Mouse (Mus musculus): ENCODE data around the gene Fam19a2. TPM values are rescaled to one million over a fixed set of nuclear protein-coding genes. Genes with fewer than 3 reads are reported as not detected.
A peak's percentile ranks its signal among the peaks of the same experiment; 100 is the strongest.

Fam19a2 gene
- total RNA-seq, 2 experiments from 2014 or later: 68.7 to 70.7 TPM

DNA sequence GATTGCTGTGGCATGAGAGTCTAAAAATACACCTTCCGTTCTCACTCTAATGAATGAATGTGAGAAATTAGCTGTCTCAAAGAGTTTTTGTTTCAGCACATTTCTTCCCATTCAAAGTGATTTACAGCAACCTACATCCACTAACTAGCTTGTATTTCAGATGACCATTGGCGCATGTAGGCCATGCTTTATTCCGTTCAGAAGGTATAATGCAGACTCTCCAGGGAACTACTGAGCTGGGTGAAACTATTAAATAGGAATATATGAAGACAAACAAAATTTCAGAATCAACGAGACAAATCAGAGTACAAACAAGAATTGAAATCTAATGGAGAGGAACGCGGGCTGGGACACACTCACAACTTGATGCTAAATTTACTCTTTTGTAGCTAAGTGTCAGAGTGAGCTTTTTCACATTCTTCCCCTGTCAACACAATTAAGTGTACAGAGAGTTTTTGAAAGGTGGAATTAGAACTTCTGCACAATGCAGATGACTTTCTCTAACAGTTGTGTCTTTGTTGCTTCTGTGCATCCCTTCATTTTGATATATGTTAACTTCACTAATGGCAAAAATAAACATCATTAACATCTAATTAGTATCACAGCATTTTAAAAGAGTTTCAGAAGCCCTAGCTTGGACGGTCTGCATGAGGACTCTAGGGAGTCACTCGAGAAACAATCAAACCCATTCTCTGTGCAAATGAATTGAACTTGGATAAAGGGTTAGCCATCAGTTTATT is 428.6 kb downstream of the Fam19a2 start:
- Histone ChIP-seq H3K27ac (no peak overlapping the region), H3K4me3 (no peak overlapping the region)
- no peak for DNase-seq (ENCODE audit: extremely low spot score in 1 of 2, low spot score in 2 of 2)
- intact Hi-C loops (cut with DNase I): no loop called here
- no peak for TF ChIP-seq CTCF (IDR thresholded peaks at IDR 0.05)

DNA sequence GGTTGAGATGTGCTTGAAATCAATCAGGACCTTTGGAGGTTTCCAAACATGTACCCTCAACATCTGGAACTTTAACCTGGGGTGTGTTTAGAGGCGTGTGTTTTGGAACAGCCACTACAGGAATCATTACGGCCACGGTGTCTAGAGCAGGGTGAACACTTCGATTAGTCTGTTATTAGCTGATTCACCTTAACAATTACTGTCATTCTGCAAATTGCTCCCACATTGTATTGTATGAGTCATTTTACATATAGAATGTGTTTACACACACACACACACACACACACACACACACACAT is 429.1 kb downstream of the Fam19a2 start:
- Histone ChIP-seq H3K4me3 (no peak overlapping the region), H3K27ac (no peak overlapping the region)
- TF ChIP-seq CTCF (IDR thresholded peaks at IDR 0.05): no peak
- intact Hi-C loops (cut with DNase I): no loop called here
- DNase-seq (ENCODE audit: extremely low spot score in 1 of 2, low spot score in 2 of 2): no peak

GRCm38 (mm10) chr10:123702595-123702994 is 438.8 kb downstream of the Fam19a2 start:
- no peak overlapping the region for H3K4me3 ChIP-seq
- TF ChIP-seq CTCF (IDR thresholded peaks at IDR 0.05): no peak
- intact Hi-C loops (cut with DNase I): no loop called here
- no peak overlapping the region for H3K27ac ChIP-seq
- DNase-seq (ENCODE audit: extremely low spot score in 1 of 2, low spot score in 2 of 2): no peak

DNA sequence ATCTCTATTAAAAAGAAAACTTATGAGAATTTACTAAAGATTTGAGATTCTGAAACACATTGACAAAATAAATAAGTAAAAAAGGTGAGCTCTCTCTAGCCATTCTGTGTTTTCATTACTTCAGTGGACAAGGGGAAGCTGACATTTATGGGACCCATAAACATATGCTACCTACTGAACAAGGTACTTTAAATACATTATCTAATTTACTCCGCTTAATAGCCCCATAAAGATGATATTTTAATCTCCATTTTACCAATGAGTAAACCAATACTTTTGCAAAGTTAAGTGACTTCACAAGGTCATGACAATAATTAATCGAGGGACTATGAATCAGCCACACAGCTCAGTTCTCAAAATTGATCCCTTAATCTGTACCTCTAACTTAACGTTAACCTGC is 443.2 kb downstream of the Fam19a2 start:
- H3K27ac ChIP-seq: no peak overlapping the region
- TF ChIP-seq CTCF (IDR thresholded peaks at IDR 0.05): no peak
- intact Hi-C loops (cut with DNase I): no loop called here
- no peak overlapping the region for H3K4me3 ChIP-seq
- DNase-seq (ENCODE audit: extremely low spot score in 1 of 2, low spot score in 2 of 2): no peak

DNA sequence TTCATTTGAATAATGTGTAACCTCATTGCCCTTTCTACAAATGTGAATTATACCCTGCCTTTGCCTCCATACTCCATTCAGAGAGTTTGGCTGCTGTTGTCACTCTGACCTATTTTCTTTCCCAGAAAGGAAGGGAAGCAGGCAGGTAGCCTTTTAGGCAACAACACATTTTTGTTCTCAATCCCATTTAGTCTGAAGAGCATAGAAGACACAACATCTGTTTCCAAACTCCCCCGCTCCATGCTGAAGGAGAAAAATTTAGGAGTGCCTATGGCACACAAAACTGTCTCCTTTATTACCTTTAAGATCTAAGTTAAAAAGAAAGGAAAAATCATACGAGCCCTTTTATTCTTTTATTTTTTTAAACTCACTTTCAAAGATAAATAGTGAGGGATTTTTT is 446.9 kb downstream of the Fam19a2 start:
- peak overlapping the region; percentile 30; the same call in 1 of the 2 replicates for H3K27ac ChIP-seq
- intact Hi-C loops (cut with DNase I): no loop called here
- H3K4me3 ChIP-seq: no peak overlapping the region
- TF ChIP-seq CTCF (IDR thresholded peaks at IDR 0.05): no peak
- peak in 1 of 2 experiments; percentile 17 for DNase-seq (ENCODE audit: extremely low spot score in 1 of 2, low spot score in 2 of 2)

- no peak for TF ChIP-seq CTCF (IDR thresholded peaks at IDR 0.05)
- intact Hi-C loops (cut with DNase I): no loop called here
- Histone ChIP-seq H3K4me3 (no peak overlapping the region), H3K27ac (no peak overlapping the region)
- DNase-seq (ENCODE audit: extremely low spot score in 1 of 2, low spot score in 2 of 2): no peak
Measured at GRCm38 (mm10) chr10:123721952-123722460, 458.2 kb downstream of the Fam19a2 start.

- no peak for TF ChIP-seq CTCF (IDR thresholded peaks at IDR 0.05)
- DNase-seq (ENCODE audit: extremely low spot score in 1 of 2, low spot score in 2 of 2): no peak
- Histone ChIP-seq H3K4me3 (no peak overlapping the region), H3K27ac (no peak overlapping the region)
- intact Hi-C loops (cut with DNase I): no loop called here
Measured at GRCm38 (mm10) chr10:123723641-123724040, 459.8 kb downstream of the Fam19a2 start.

DNA sequence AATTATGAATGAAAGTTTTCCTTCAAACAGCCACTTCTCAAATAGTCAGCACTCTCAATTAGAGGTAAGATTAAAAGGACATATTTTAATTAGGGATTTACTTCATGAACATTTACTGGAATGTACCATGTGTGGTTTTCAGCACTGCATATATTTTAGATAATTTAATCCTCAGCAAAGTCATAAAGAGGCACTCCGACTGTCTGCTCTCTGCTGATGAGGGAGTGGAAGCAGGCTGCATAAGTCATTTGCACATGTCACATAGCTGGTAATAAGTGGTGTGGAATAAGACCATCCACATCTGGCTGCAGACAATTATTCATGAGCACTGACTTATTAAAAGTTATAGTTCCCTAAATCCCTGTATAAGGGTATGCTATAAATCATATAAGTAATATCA is 484.5 kb downstream of the Fam19a2 start:
- no peak for TF ChIP-seq CTCF (IDR thresholded peaks at IDR 0.05)
- no peak overlapping the region for H3K4me3 ChIP-seq
- H3K27ac ChIP-seq: no peak overlapping the region
- intact Hi-C loops (cut with DNase I): no loop called here
- no peak for DNase-seq (ENCODE audit: extremely low spot score in 1 of 2, low spot score in 2 of 2)

DNA sequence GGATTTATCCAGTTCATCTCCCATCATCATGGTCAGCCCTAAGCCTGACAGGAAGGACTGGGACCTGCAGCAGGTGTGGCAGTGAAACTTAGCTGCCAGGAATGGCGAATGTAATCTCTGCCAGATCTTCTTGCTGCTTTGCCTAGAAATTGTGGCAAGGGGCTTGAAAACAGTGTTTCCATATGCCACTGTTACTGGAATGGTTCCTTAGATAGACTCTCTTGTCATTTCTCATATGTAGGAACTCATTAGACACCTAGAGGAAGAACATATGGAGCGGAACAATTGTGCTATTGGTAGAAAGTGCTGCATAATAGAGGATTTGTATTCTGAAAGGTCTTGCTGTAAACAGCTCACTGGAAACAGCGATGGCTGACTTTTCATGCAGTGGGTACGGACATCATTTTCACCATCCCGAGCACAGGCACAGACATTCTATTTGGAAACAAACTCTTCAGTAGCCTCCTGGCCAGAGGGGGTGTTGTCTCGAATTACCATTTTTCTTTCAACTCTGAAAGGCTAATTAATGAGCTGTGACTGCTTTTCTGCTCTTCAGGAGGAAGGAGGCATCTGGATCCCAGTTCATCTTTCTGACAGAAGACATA is 488.0 kb downstream of the Fam19a2 start:
- no peak overlapping the region for H3K27ac ChIP-seq
- DNase-seq (ENCODE audit: extremely low spot score in 1 of 2, low spot score in 2 of 2): no peak
- H3K4me3 ChIP-seq: no peak overlapping the region
- no peak for TF ChIP-seq CTCF (IDR thresholded peaks at IDR 0.05)
- intact Hi-C loops (cut with DNase I): no loop called here

DNA sequence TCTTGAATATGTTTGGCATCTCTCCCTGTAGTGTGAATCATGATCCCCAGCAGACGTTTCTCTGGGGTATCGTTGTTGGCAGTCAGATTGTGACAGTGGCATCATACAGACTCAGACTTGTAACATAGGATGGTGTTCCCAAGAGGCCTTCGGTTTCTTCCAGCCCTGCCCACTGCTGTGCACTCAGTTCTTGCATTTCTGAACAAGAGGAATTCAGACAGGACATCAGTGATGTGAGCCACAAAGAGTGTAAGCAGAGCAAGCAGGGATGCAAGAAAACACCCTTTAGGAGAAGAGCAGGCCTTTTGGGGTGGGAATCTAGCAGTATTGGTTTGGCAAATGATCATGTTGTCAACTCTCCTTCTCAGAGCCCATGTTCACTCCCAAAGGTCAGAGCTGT is 489.0 kb downstream of the Fam19a2 start:
- intact Hi-C loops (cut with DNase I): no loop called here
- H3K27ac ChIP-seq: no peak overlapping the region
- H3K4me3 ChIP-seq: no peak overlapping the region
- TF ChIP-seq CTCF (IDR thresholded peaks at IDR 0.05): no peak
- no peak for DNase-seq (ENCODE audit: extremely low spot score in 1 of 2, low spot score in 2 of 2)

DNA sequence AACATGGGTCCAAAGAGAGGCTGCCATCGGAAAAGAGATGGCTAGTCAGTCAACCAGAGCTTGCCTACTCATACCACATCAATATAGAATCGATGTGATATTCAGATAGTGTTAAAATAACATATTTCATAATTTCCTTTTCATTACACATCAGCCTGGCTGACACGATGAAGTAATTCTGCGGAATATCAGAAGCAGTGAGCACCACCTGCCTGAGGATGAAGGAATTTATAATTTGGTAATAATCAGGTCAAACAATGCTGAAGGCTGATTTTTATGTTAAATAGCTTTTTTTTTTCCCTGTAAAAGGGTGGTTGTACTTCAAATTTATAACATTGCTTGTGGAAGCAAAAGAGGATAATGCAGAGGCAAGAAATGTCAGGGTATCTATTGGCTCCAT is 490.2 kb downstream of the Fam19a2 start:
- H3K27ac ChIP-seq: no peak overlapping the region
- intact Hi-C loops (cut with DNase I): no loop called here
- TF ChIP-seq CTCF (IDR thresholded peaks at IDR 0.05): no peak; the same call in 1 of the 2 replicates
- H3K4me3 ChIP-seq: no peak overlapping the region
- DNase-seq (ENCODE audit: extremely low spot score in 1 of 2, low spot score in 2 of 2): no peak

- no peak for TF ChIP-seq CTCF (IDR thresholded peaks at IDR 0.05)
- DNase-seq (ENCODE audit: extremely low spot score in 1 of 2, low spot score in 2 of 2): no peak
- Histone ChIP-seq H3K4me3 (no peak overlapping the region), H3K27ac (no peak overlapping the region)
- intact Hi-C loops (cut with DNase I): no loop called here
Measured at GRCm38 (mm10) chr10:123789374-123789773, 525.6 kb downstream of the Fam19a2 start.

Other genes starting within 250 kb of the Fam19a2 start
- gene Mon2, start 187.5 kb upstream of the Fam19a2 start, total RNA-seq (2021): 100 to 1,000 TPM in 1 of 2 experiments, 10 to 100 TPM in 1; 98.6 to 104 TPM
- 100 to 1,000 TPM; 103 to 109 TPM for gene Usp15, start 67.0 kb upstream of the Fam19a2 start, total RNA-seq (2021)